Mouse (Mus musculus) liver, adult (tissue): ENCODE data around the gene Prdm5.

Experiments used
- GATA4 ChIP-seq: IDR thresholded peaks from 2 replicates; pipeline ENCODE4 v1.6.1; 2014; ENCODE audit warnings: mild to moderate bottlenecking, low read length; ENCODE audit not compliant: insufficient replicate concordance

Gene Prdm5

DNA sequence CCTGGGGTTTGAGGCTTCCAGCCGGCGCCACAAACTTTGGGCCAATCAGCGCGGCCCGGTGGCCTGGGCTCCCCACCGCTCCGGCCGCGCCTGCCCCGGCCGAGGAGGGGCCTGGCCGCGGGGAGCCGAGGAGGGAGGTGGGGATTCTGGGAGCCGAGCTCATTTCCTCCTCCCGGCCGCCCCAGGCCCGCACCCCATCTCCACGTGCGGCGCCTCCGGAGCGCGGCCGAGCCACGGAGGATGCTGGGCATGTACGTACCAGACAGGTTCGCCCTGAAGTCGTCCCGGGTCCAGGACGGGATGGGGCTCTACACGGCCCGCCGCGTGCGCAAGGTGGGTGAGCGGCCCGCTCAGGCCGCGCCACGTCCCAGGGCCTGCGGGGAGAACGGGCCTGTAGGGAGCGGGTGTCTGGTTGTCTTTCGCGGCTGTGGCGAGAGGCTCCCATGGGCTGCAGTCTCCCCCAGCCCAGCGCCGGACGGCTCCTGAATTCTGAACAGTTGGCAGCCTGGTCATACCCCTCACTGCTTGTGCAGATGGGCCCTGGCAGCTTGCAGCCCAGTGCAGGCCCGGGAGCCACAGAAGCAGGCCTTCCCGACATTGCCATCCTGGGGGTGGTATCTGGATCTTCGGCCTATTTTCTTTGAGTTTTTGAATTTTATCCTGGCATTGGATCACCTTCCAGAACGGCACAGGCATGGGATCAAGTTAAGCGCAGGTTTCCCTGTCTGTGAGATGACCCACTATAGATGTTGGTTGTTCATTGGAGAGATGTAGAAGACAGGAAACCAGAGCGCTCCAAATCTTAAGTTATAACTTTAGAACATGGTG is at the start of gene Prdm5:
Prdm5 (plus strand) TSS at position 128 of the 828 bp plus-strand sequence.
- no peak for TF ChIP-seq GATA4

DNA sequence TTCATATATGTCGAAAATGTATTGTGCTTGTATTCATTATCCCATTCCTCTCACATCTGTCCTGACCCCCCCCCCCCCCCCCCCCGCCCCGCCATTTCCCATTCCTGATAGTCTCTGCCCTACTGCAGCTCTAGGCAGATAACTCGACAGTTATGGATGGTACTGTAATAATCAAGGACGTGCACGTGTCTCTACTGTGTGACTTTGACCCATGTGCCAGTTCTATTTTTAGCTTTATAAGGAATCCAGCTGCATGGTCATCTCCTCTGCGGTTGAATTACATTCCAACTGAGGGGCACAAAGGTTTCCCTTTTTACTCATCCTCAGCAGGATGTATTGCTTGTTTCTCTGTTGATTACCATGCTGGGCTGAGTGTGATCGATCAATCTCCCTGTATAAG is 39.3 kb upstream of the Prdm5 start:
- no peak for TF ChIP-seq GATA4

DNA sequence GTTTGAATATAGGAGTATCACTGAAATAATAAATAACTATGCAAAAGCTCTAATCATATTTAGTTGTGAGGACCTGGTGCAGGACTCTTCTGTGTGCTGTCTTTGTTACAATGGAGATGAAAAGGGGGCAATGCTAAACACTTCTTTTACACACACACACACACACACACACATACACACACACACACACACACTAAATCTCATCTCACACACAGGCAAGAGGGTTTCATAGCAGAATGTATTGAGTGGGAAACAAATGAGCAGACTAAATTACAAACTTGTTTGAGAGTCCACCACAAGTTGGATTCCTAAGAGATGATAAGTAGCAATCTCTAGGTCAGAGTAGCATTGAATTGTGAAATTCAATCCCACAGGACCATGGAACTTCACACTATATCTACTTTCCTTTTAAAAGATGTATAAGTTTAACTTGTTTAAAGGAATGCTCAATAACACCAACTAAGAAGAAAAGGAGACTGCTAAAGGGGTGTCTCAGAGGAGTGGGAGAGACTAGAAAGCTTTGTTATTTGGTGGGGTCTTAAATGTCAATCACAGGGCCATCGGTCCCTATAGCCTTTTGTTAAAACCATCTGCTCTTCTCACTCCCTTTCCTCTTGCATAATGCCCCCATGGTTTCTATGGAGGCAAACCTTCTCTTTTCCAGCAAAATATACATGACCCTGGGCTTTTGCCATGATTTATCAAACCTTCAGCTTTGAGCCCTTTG is 35.5 kb upstream of the Prdm5 start:
- no peak for TF ChIP-seq GATA4

DNA sequence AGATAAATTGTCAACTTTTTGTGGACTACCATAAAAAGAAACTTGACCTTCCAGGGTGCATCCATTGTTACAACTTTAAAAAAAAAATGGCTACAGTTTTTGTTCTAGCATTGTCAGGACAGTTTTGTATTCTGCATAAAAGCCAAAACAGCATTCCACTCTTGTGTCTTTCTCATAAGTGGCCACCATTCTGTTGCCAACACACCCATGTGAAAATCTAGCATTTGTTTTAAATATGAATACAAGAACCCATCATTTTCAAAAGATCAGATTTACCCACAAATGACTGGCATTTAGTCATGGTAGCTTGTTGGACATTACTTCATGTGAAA is 35.0 kb upstream of the Prdm5 start:
- no peak for TF ChIP-seq GATA4

DNA sequence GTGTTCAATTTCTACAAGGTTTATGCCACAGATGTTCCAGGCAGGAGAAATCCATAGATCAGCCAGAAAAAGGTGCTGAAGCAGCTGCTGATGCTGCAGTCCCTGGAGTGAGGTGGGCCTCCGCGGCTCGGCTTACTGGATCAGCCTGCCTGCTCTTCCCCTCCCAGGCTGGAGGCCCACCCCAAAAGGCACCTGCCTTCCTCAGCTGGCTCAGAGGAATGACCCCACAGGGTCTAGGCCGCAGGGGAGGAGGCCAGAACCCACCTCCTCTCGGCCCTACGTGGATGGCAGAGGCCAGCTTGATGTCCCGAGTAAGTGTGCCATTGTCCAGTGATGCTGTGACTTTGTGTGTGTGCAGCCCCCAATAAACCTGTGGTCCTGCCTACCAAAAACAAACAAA is 20.6 kb upstream of the Prdm5 start:
- no peak for TF ChIP-seq GATA4

DNA sequence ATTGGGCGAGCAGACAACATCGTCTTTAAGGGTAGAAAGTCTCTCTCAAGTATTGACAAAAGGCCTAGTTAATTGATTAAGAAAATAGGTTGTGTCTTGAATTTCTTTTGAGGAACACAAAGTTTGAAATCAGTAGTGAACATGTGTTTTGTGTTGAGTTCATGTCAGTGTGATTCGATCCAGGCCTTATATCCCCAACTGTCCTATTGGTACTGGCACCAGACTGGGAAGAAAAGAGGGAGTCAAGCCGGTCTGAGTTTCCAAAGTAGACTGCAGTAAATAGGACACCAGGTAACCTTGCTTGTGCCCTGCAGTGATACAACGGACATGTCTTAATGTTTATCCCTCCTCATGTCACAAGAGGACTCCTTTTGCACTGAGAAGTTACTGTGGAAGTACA is 19.6 kb upstream of the Prdm5 start:
- TF ChIP-seq GATA4: no peak

DNA sequence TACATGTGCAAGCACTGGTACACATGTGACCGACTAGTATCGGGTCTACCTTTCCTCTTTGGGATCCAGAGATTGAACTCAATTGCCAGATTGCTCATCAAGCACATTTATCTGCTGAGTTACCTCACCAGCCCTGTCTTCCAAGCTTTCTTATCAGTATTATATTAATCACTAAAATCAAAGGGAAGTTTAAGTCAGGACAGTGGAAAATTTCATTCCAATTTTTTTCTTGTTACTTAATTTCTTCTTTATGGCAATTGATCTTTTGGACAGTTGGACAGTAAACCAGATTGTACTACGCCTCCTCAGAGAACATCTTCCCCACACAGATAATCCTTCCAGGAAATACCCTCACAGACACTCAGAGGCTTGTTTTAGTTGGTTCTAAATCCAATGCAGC is 18.7 kb upstream of the Prdm5 start:
- TF ChIP-seq GATA4: no peak

DNA sequence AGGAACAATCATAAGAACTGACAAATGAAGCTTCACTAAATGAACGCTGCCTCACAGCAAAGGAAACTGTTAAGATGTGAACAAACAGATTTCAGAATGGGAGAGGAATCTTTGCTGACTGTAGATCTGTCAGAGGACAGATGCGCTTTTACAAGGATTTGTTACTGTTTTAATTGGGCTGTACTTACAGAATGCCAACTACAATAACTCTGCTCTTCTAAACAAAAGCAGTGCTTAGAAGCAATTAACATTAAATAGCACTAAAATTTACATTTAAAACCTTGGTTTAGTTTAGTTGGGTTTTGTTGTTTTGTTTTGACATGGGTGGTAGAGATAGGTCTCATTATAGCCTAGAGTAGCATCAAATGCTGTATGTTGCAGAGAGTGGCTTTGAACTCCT is 14.3 kb upstream of the Prdm5 start:
- no peak for TF ChIP-seq GATA4

DNA sequence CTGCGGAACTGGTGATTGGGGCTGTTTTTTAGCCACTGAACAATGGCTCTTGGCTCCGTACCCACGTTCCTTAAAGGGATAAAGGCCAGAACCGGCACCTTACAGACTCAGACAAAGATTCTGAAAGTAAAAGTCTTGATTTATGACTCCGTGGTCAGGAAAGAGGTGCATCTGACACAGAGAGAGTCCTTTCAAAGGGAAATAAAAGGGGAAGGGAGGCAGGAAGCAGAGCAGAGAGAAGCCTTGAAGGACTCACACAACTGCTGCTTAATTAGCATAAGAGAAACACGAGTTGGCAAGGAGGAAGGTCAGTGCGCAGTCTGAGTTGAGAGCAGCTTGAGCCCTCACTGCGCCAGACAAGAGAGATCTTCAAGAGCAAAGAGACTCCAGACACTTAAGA is 13.7 kb upstream of the Prdm5 start:
- no peak for TF ChIP-seq GATA4

DNA sequence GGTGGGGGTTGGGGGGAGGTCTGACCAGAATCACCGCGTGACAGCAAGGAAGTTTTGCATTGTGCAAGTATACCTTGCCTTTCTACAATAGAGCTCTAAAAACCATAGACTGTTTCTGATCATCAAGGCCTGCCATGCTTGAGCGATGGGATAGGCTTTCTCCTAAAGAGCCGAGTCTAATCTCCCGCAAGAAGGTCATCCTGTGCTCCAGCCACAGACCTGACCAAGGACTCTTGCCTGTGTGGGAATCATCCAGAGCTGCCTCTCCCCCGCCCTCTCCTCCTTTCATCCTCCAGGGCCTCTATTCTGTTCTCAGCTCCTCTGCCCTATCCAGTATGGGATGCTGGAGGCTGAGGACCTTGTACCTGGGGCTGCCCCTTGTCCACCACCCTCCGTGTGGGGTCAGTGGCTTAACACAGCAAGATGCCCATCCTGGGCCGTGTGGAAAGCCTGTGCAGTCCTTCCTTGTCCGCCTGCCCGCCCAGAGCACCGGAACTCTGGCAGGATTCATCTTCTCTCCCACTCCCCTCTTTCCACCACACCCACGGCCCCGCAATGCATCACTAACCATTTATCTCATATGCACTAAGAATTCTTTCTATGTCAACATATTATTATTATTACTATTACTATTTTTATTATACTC is 12.9 kb upstream of the Prdm5 start:
- no peak for TF ChIP-seq GATA4

DNA sequence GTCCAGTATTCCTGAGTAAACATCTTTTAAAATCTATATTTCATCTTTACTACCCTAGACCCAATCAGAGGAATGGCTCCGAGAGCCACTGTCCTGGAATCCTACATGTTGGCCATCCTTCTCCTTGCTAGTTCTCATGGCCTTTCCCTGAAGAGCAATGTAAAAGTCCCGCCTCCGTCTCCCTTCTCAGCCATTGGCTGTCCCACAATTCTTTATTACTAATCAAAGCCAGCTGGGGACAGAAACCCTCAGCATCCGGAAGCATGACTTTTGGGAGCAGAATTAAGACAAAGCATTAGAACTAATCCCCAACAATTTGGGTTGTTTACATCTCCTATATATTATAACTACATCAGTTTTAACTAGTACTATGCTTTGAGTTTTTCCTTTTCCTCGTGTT is 10.9 kb upstream of the Prdm5 start:
- no peak for TF ChIP-seq GATA4

DNA sequence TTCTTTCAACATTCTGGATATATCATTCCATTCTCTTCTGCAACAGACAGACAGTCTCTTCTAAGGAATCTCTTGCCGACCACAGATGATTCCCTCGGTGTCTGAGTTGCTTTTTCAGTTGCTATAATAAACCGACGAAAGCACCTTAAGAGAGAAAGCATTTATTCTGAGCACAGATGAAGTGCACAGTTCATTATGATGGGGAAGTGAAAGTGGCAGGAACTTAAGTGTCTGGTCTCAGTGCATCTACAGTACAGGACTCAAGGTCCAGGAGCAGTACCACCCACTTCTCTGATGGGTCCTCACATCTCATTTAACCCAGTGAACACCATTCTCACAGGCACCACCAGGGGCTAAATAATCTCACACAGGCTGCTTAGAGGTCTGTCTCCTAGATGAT is 5.2 kb upstream of the Prdm5 start:
- TF ChIP-seq GATA4: no peak

DNA sequence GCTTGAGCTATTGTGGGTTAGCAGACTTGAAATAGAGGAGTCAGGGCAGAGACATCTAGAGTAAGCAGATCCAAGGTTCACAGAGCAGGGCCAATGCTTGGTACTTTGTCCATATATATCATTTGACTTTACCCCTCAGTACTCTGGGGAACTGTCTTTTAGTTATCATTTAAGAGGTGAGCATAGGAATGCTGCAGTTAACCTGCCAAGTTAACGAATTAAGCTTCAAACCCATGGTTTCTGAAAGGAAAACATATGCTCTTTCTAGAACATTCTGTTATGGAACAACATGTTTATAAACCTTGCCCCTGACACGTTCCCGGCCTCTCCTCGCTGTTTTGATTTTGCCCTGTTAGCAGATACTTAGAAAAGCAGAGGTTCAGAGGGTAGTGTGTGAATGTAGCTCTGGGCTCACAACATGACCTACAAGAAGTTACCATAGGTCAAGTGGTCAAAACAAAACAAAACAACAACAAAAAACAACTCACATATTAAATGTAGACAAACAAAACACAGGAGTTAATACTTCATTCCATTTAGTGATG is 973 bp downstream of the Prdm5 start:
- TF ChIP-seq GATA4: no peak

DNA sequence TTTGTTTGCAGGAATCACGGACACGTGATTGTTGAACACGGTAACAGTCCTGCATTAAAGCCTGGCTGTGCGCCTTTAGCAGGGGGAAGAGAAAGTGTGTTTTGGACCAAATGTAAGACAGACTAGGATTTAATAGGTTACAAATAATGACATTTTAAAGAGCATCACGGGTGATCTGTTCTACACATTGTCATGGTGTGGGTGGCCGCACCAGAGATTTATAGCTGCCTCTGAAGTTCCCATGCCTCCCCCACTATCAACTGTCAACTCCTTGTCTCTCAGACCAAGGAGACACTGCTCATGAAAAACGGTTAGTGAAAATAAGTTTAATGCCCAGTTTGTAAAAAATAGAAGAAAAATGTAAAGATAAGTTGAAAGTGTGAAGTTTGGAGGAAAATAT is 2.7 kb downstream of the Prdm5 start:
- no peak for TF ChIP-seq GATA4

DNA sequence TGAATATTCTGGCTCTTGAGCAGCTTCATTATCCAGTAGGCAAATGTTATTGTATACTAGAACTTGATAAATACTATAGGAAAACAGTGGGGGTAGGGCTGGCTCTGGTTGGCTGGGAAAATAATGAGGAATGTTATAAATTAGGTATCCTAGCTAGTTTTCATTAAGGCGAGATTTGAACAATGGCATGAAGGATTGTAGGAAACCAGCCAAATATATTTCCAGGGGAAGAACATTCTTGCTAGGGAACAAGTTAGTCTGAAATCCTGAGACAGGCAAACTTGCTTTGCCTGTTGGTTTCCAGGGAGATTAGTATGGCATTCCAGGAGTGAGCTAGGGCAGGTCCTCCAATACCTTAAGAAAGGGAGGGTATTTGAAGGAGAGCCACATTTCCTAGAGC is 4.9 kb downstream of the Prdm5 start:
- TF ChIP-seq GATA4: no peak

DNA sequence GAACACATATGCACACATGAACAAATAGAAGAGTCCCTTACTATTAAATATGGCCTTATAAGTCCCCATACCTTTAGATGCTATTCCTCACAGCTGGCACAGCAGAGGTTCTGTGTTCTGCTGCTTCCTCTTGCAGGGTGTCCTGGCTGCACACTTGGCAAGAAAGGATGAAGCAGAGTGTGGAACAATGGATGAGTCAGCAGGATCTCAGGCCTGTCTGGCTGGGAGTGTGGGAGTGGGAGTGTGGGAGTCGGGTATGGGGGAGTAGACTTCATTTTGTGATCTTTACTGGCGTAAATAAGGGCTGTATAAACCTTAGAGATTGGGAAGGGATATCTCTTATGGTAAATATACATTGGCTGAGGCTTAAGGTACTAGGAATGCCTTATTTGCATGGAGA is 14.1 kb downstream of the Prdm5 start:
- no peak for TF ChIP-seq GATA4
